Mouse (Mus musculus) lung, adult 2 months (tissue): Measurements from ENCODE around the gene Atcay. TPM values are rescaled to one million over a fixed set of nuclear protein-coding genes. Genes with fewer than 3 reads are reported as not detected.

Experiments used
- DNase-seq: peaks from one replicate; pipeline ENCODE4 v3.0.0; 2022
- H3K4me1 ChIP-seq: fragments of 200-500 bp; 2 replicates; pipeline ENCODE4 v1.6.1; 2011; ENCODE audit warnings: low read length; ENCODE audit not compliant: control insufficient read depth, insufficient read depth
- H3K4me3 ChIP-seq: fragments of 200-500 bp; replicated peaks from 2 replicates; pipeline ENCODE3; 2011; ENCODE audit warnings: low read depth, mild to moderate bottlenecking, control low read depth, low read length; ENCODE audit errors: extremely low read depth
- CTCF ChIP-seq: fragments of 200-500 bp; IDR thresholded peaks from 2 replicates; pipeline ENCODE4 v1.5.1; 2011; ENCODE audit warnings: mild to moderate bottlenecking, low read length, control low read depth; ENCODE audit not compliant: insufficient read depth
- POLR2A ChIP-seq: fragments of 200-500 bp; IDR thresholded peaks from 2 replicates; pipeline ENCODE4 v1.6.1; 2011; ENCODE audit warnings: low read depth, mild to moderate bottlenecking, control low read depth, low read length, borderline replicate concordance; ENCODE audit errors: extremely low read depth
- WGBS: fragments of 180-500 bp; shearing (Covaris S2); methylation state at CpG from one replicate; pipeline ENCODE4 v1.1.7; 2018; 5-methylcytosine and 5-hydroxymethylcytosine counted together
- polyA plus RNA-seq: library from polyadenylated mRNA; depleted of rRNA; stranded (reverse); fragments of >200 nt; gene quantifications from 2 replicates; pipeline ENCODE4 v1.2.3, GENCODE M21; 2012; rRNA removed

The Atcay gene
- 0.08 and 0.20 TPM in 2 replicates for polyA plus RNA-seq

- TF ChIP-seq CTCF (peak; percentile 57), POLR2A (no peak)
- 10% methylated on average over 27 of the region's 27 CpGs for WGBS
- Histone ChIP-seq H3K4me3 (no peak within 1 kb of the TSS), H3K4me1 (0 out of 2 replicates have a peak, but pooled peaks cover 2% of the 10 kb centered on the region)
- DNase-seq: no peak
Observed at GRCm38 (mm10) chr10:81230438-81231332, at the start of gene Atcay. Gene Atcay (minus strand): TSS chr10:81230833.

DNA sequence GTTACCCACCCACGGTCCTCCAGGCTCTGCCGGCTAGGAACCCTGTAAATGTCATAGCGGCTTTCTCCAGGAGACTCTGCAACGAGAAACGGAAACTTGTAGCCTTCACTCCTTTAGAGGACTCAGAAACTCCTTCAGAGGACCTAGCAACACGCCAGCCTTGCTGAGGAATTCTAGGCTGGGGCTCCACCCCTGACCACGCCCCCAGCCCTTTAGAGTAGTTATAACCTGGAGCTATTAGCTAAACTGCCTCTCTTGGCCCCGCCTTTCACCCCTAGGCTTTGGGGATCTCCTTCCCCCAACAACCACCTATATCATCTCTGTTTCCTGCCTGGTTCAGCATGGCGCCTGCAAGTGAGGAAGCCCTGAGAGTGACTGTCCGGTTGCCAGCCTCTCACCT, 48.9 kb upstream of the Atcay start:
- TF ChIP-seq POLR2A (no peak), CTCF (no peak)
- H3K4me1 ChIP-seq: no peaks in the 10 kb centered on the region
- H3K4me3 ChIP-seq: no peak overlapping the region
- 46% methylated on average over 10 of the region's 10 CpGs for WGBS
- no peak for DNase-seq

- 77% methylated on average over 22 of the region's 22 CpGs for WGBS
- Histone ChIP-seq H3K4me3 (no peak overlapping the region), H3K4me1 (no peaks in the 10 kb centered on the region)
- TF ChIP-seq CTCF: no peak
- no peak for TF ChIP-seq POLR2A
- no peak for DNase-seq
Observed at GRCm38 (mm10) chr10:81277676-81278075, 47.0 kb upstream of the Atcay start.

DNA sequence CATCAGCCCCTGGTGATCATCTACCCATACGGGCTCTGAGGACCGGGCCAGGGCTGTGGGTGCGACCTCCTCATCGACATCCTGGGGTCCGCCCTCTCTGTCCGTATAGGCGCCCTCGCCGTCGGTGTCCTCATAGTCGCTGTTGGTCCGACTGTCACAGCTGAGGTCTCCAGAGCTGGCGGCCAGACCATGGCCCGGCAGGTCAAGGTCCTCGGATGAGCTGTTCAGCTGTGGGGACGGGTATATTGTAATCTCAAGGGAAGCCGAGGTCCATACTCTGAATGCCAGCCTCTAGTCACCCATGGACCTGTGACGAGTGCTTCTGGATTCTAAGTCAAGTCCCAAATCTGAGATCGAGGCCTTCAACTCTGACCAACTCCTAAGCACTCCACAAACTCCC, 43.2 kb upstream of the Atcay start:
- Histone ChIP-seq H3K4me1 (no peaks in the 10 kb centered on the region), H3K4me3 (no peak overlapping the region)
- TF ChIP-seq POLR2A (no peak), CTCF (no peak)
- DNase-seq: no peak
- WGBS: 90% methylated on average over 19 of the region's 19 CpGs

GRCm38 (mm10) chr10:81272356-81272755, 41.7 kb upstream of the Atcay start:
- 0 out of 2 replicates have a peak, but pooled peaks cover 3% of the 10 kb centered on the region for H3K4me1 ChIP-seq
- TF ChIP-seq CTCF: no peak
- no peak for TF ChIP-seq POLR2A
- H3K4me3 ChIP-seq: no peak overlapping the region
- WGBS: 95% methylated on average over 21 of the region's 21 CpGs
- no peak for DNase-seq

GRCm38 (mm10) chr10:81268643-81269412, 38.2 kb upstream of the Atcay start:
- TF ChIP-seq POLR2A (no peak), CTCF (no peak)

DNA sequence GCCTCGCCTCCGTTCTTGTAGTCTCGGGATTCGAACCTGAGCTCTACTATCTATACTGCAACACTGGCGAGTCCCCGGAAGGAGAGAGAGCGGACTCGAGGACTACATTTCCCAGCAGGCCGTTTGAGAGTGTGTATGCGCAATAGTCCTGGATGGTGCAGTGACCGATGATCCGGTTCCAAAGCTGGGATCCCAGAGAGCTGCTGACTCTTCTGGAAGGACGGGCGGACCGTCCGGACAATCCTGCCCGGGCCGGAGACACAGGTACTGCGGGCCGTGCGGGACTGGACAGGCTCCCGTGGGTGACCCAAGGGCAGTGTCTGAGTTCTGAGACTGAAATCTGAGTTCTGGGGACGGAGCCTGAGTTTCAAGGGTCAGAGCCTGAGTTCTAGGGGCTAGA, 37.4 kb upstream of the Atcay start:
- 1% methylated on average over 23 of the region's 23 CpGs for WGBS
- Histone ChIP-seq H3K4me3 (peak overlapping the region; percentile 92), H3K4me1 (peaks cover 5% of the 10 kb centered on the region; the same call in 1 of the 2 replicates)
- TF ChIP-seq POLR2A: peak; percentile 88; the same call in 1 of the 2 replicates
- TF ChIP-seq CTCF: no peak
- peak; percentile 81 for DNase-seq

More at GRCm38 (mm10) chr10:81268643-81269412, 38.2 kb upstream of the Atcay start:
- 77% methylated on average over 16 of the region's 16 CpGs for WGBS
- H3K4me1 ChIP-seq: peaks cover 5% of the 10 kb centered on the region; the same call in 1 of the 2 replicates
- DNase-seq: no peak
- peak overlapping the region; percentile 92 for H3K4me3 ChIP-seq

- WGBS: under 1% methylated on average over 48 of the region's 48 CpGs
- peak; percentile 96 for DNase-seq
- TF ChIP-seq POLR2A: peak; percentile 71; the same call in 1 of the 2 replicates
- TF ChIP-seq CTCF: no peak
- peaks cover 5% of the 10 kb centered on the region; the same call in 1 of the 2 replicates for H3K4me1 ChIP-seq
- peak within 1 kb of the TSS; percentile 91 for H3K4me3 ChIP-seq
Observed at GRCm38 (mm10) chr10:81266211-81267105, 35.8 kb upstream of the Atcay start, which contains the start of the genes Mrpl54 and Apba3. Gene Mrpl54 (minus strand): TSS chr10:81266934. Gene Apba3 (plus strand): TSS chr10:81266960.
